Mouse (Mus musculus) forebrain, embryonic 16.5 days (tissue): ENCODE measurements at regions not wholly inside any gene's neighbourhood (a gene's known extent, or its start where the extent isn't known, plus 50 kb on each side); places are given as distances from the start of the nearest gene placed in this dataset.

Source experiments
- ATAC-seq: fragments of 200-750 bp; cut with Nextera tagmentation; 2 replicates; pipeline ENCODE4 v1.8.0; 2017; ENCODE audit warnings: mild to moderate bottlenecking, moderate library complexity
- H3K27ac ChIP-seq: fragments of 300-500 bp; sonication (generic); 2 replicates; pipeline ENCODE4 v1.5.1; 2014; ENCODE audit warnings: low read length, control low read depth
- H3K27me3 ChIP-seq: fragments of 300-500 bp; sonication (generic); replicated peaks from 2 replicates; pipeline ENCODE4 v1.6.1; 2014; ENCODE audit warnings: low read length; ENCODE audit not compliant: control insufficient read depth, insufficient read depth
- H3K36me3 ChIP-seq: fragments of 300-500 bp; sonication (generic); 2 replicates; pipeline ENCODE4 v1.6.1; 2014; ENCODE audit not compliant: control insufficient read depth, insufficient read depth
- H3K4me1 ChIP-seq: fragments of 300-500 bp; sonication (generic); replicated peaks from 2 replicates; pipeline ENCODE4 v1.6.1; 2014; ENCODE audit warnings: low read length; ENCODE audit not compliant: control insufficient read depth, insufficient read depth
- H3K4me2 ChIP-seq: fragments of 300-500 bp; sonication (generic); 2 replicates; pipeline ENCODE4 v1.6.1; 2014; ENCODE audit warnings: mild to moderate bottlenecking, low read length, control low read depth
- H3K4me3 ChIP-seq: fragments of 300-500 bp; sonication (generic); replicated peaks from 2 replicates; pipeline ENCODE4 v1.5.1; 2014; ENCODE audit warnings: mild to moderate bottlenecking, low read length, control low read depth
- H3K9ac ChIP-seq: fragments of 300-500 bp; sonication (generic); replicated peaks from 2 replicates; pipeline ENCODE4 v1.6.1; 2014; ENCODE audit warnings: low read depth, low read length, control low read depth
- H3K9me3 ChIP-seq: fragments of 300-500 bp; sonication (generic); 2 replicates; pipeline ENCODE4 v1.6.1; 2016; ENCODE audit warnings: low read length; ENCODE audit not compliant: control insufficient read depth
- WGBS: fragments of 180-500 bp; shearing (Covaris S2); extraction: QIAGEN DNeasy Blood & Tissue Kit; methylation state at CpG from one replicate; pipeline ENCODE4 v1.1.7; 2014; 5-methylcytosine and 5-hydroxymethylcytosine counted together

- no peaks in the 10 kb centered on the region for H3K36me3 ChIP-seq
- H3K4me1 ChIP-seq, result no peaks in the 10 kb centered on the region
- no peak overlapping the region for H3K27ac ChIP-seq
- H3K4me2 ChIP-seq, result no peak overlapping the region
- ATAC-seq, result no peak
- H3K27me3 ChIP-seq, result no peaks in the 10 kb centered on the region
- H3K9me3 ChIP-seq, result no peaks in the 10 kb centered on the region
- no peak overlapping the region for H3K9ac ChIP-seq
- WGBS, result 62% methylated on average over 11 of the region's 11 CpGs
- no peak overlapping the region for H3K4me3 ChIP-seq
Observed at GRCm38 (mm10) chr8:90470826-90471225, 122.7 kb upstream of the Tox3 start.

- Histone ChIP-seq H3K4me2 (no peak overlapping the region), H3K4me3 (no peak overlapping the region), H3K36me3 (no peaks in the 10 kb centered on the region), H3K9ac (no peak overlapping the region), H3K9me3 (no peaks in the 10 kb centered on the region), H3K27me3 (no peaks in the 10 kb centered on the region), H3K27ac (no peak overlapping the region), H3K4me1 (no peaks in the 10 kb centered on the region)
- no peak for ATAC-seq
- WGBS, result 77% methylated on average over 1 of the region's 1 CpGs
Observed at GRCm38 (mm10) chr8:90463708-90464107, 115.6 kb upstream of the Tox3 start.

- no peaks in the 10 kb centered on the region for H3K27me3 ChIP-seq
- H3K27ac ChIP-seq, result no peak overlapping the region
- 87% methylated on average over 2 of the region's 2 CpGs for WGBS
- H3K36me3 ChIP-seq, result no peaks in the 10 kb centered on the region
- H3K4me2 ChIP-seq, result no peak overlapping the region
- H3K9me3 ChIP-seq, result no peaks in the 10 kb centered on the region
- H3K4me1 ChIP-seq, result peaks cover 9% of the 10 kb centered on the region
- no peak overlapping the region for H3K4me3 ChIP-seq
- H3K9ac ChIP-seq, result no peak overlapping the region
- ATAC-seq, result no peak
Observed at GRCm38 (mm10) chr8:90455321-90455720, 107.2 kb upstream of the Tox3 start.

- no peaks in the 10 kb centered on the region for H3K27me3 ChIP-seq
- H3K27ac ChIP-seq, result no peak overlapping the region
- H3K36me3 ChIP-seq, result no peaks in the 10 kb centered on the region
- no peaks in the 10 kb centered on the region for H3K9me3 ChIP-seq
- H3K4me1 ChIP-seq, result peaks cover 14% of the 10 kb centered on the region
- ATAC-seq, result peak; percentile 78
- no peak overlapping the region for H3K4me3 ChIP-seq
- H3K4me2 ChIP-seq, result no peak overlapping the region
- H3K9ac ChIP-seq, result no peak overlapping the region
- 8% methylated on average over 5 of the region's 5 CpGs for WGBS
Observed at GRCm38 (mm10) chr8:90454130-90454529, 106.0 kb upstream of the Tox3 start.

GRCm38 (mm10) chr8:90441058-90441851, 93.1 kb upstream of the Tox3 start:
- ATAC-seq, result peak; percentile 33; the same call in 1 of the 2 replicates
- Histone ChIP-seq H3K27ac (peak overlapping the region; percentile 4; the same call in 1 of the 2 replicates), H3K27me3 (no peaks in the 10 kb centered on the region), H3K9me3 (no peaks in the 10 kb centered on the region), H3K9ac (no peak overlapping the region), H3K4me2 (no peak overlapping the region), H3K36me3 (no peaks in the 10 kb centered on the region), H3K4me1 (peaks cover 4% of the 10 kb centered on the region), H3K4me3 (no peak overlapping the region)
- WGBS, result 34% methylated on average over 9 of the region's 9 CpGs

GRCm38 (mm10) chr8:90414021-90414420, 65.9 kb upstream of the Tox3 start:
- 49% methylated on average over 2 of the region's 2 CpGs for WGBS
- H3K4me1 ChIP-seq, result peaks cover 6% of the 10 kb centered on the region
- H3K27me3 ChIP-seq, result no peaks in the 10 kb centered on the region
- H3K4me2 ChIP-seq, result no peak overlapping the region
- H3K36me3 ChIP-seq, result no peaks in the 10 kb centered on the region
- no peak overlapping the region for H3K27ac ChIP-seq
- H3K9ac ChIP-seq, result no peak overlapping the region
- H3K4me3 ChIP-seq, result no peak overlapping the region
- H3K9me3 ChIP-seq, result no peaks in the 10 kb centered on the region
- ATAC-seq, result 0 out of 2 replicates have a peak, but pooled peaks have one; percentile 47
